Mouse (Mus musculus) embryonic facial prominence, embryonic 13.5 days (tissue): Measurements from ENCODE around the gene Grk1. TPM values are rescaled to one million over a fixed set of nuclear protein-coding genes. Genes with fewer than 3 reads are reported as not detected.

Experiments used
- ATAC-seq: fragments of 200-750 bp; cut with Nextera tagmentation; 2 replicates; pipeline ENCODE4 v1.8.0; 2017; ENCODE audit warnings: low read depth; ENCODE audit not compliant: insufficient number of reproducible peaks, insufficient read depth, low FRiP score, low TSS enrichment
- H3K27ac ChIP-seq: fragments of 300-500 bp; sonication (generic); 2 replicates; pipeline ENCODE4 v1.5.1; 2015; ENCODE audit warnings: moderate library complexity, mild to moderate bottlenecking, inconsistent platforms
- H3K27me3 ChIP-seq: fragments of 300-500 bp; sonication (generic); 2 replicates; pipeline ENCODE4 v1.6.1; 2015; ENCODE audit warnings: mild to moderate bottlenecking, inconsistent platforms
- H3K36me3 ChIP-seq: fragments of 300-500 bp; sonication (generic); 2 replicates; pipeline ENCODE4 v1.6.1; 2015; ENCODE audit warnings: mild to moderate bottlenecking, inconsistent platforms
- H3K4me1 ChIP-seq: fragments of 300-500 bp; sonication (generic); 2 replicates; pipeline ENCODE4 v1.6.1; 2015; ENCODE audit warnings: inconsistent platforms
- H3K4me2 ChIP-seq: fragments of 300-500 bp; sonication (generic); 2 replicates; pipeline ENCODE4 v1.6.1; 2015; ENCODE audit warnings: moderate library complexity, mild to moderate bottlenecking, inconsistent platforms
- H3K4me3 ChIP-seq: fragments of 300-500 bp; sonication (generic); 2 replicates; pipeline ENCODE4 v1.5.1; 2015; ENCODE audit warnings: mild to moderate bottlenecking, inconsistent platforms
- H3K9ac ChIP-seq: fragments of 300-500 bp; sonication (generic); 2 replicates; pipeline ENCODE4 v1.6.1; 2015; ENCODE audit warnings: mild to moderate bottlenecking, inconsistent platforms
- H3K9me3 ChIP-seq: fragments of 300-500 bp; sonication (generic); 2 replicates; pipeline ENCODE4 v1.6.1; 2016; ENCODE audit warnings: inconsistent platforms
- WGBS: fragments of 180-500 bp; shearing (Covaris S2); methylation state at CpG from one replicate; pipeline ENCODE4 v1.1.7; 2015; ENCODE audit warnings: mixed read lengths; 5-methylcytosine and 5-hydroxymethylcytosine counted together
- polyA plus RNA-seq: library from polyadenylated mRNA; unstranded; fragments of >200 nt; fragmentation: Nextera tagmentation; extraction: Ambion mirVana; gene quantifications from 2 replicates; pipeline ENCODE4 v1.2.1, GENCODE M21; 2015

Gene Grk1
- polyA plus RNA-seq, 1 experiment from 2014 or later = 0.03 TPM

GRCm38 (mm10) chr8:13393869-13394268 lies 11.0 kb upstream of the Grk1 start:
- WGBS = 87% methylated on average over 7 of the region's 7 CpGs
- H3K9me3 ChIP-seq = no peaks in the 10 kb centered on the region
- no peak overlapping the region for H3K4me3 ChIP-seq
- H3K4me1 ChIP-seq = no peaks in the 10 kb centered on the region
- no peak for ATAC-seq
- no peaks in the 10 kb centered on the region for H3K36me3 ChIP-seq
- no peak overlapping the region for H3K4me2 ChIP-seq
- no peaks in the 10 kb centered on the region for H3K27me3 ChIP-seq
- no peak overlapping the region for H3K9ac ChIP-seq
- H3K27ac ChIP-seq = no peak overlapping the region

GRCm38 (mm10) chr8:13396725-13397124 lies 8.2 kb upstream of the Grk1 start, which contains the start of gene Atp4b:
TSS of gene Atp4b (minus strand) at chr8:13396825.
- Histone ChIP-seq H3K36me3 (no peaks in the 10 kb centered on the region), H3K9ac (no peak within 1 kb of the TSS), H3K27me3 (no peaks in the 10 kb centered on the region), H3K9me3 (no peaks in the 10 kb centered on the region), H3K4me1 (no peaks in the 10 kb centered on the region), H3K4me2 (no peak within 1 kb of the TSS), H3K4me3 (no peak within 1 kb of the TSS), H3K27ac (no peak within 1 kb of the TSS)
- no peak for ATAC-seq
- 79% methylated on average over 5 of the region's 5 CpGs for WGBS

GRCm38 (mm10) chr8:13403517-13403916 lies 1.4 kb upstream of the Grk1 start:
- 67% methylated on average over 6 of the region's 6 CpGs for WGBS
- H3K9me3 ChIP-seq = no peaks in the 10 kb centered on the region
- no peak overlapping the region for H3K4me2 ChIP-seq
- no peaks in the 10 kb centered on the region for H3K4me1 ChIP-seq
- ATAC-seq = no peak
- no peak overlapping the region for H3K27ac ChIP-seq
- H3K9ac ChIP-seq = no peak overlapping the region
- H3K36me3 ChIP-seq = no peaks in the 10 kb centered on the region
- no peak overlapping the region for H3K4me3 ChIP-seq
- no peaks in the 10 kb centered on the region for H3K27me3 ChIP-seq

- H3K36me3 ChIP-seq = no peaks in the 10 kb centered on the region
- H3K9me3 ChIP-seq = no peaks in the 10 kb centered on the region
- no peak for ATAC-seq
- no peaks in the 10 kb centered on the region for H3K27me3 ChIP-seq
- H3K9ac ChIP-seq = no peak overlapping the region
- no peaks in the 10 kb centered on the region for H3K4me1 ChIP-seq
- 75% methylated on average over 5 of the region's 5 CpGs for WGBS
- H3K4me2 ChIP-seq = no peak overlapping the region
- no peak overlapping the region for H3K4me3 ChIP-seq
- H3K27ac ChIP-seq = no peak overlapping the region
Measured at GRCm38 (mm10) chr8:13406011-13406410, 1.1 kb downstream of the Grk1 start.

- 29% methylated on average over 6 of the region's 6 CpGs for WGBS
- H3K9ac ChIP-seq = no peak overlapping the region
- no peak overlapping the region for H3K4me2 ChIP-seq
- no peak for ATAC-seq
- no peaks in the 10 kb centered on the region for H3K27me3 ChIP-seq
- H3K36me3 ChIP-seq = no peaks in the 10 kb centered on the region
- H3K4me3 ChIP-seq = no peak overlapping the region
- H3K9me3 ChIP-seq = no peaks in the 10 kb centered on the region
- H3K4me1 ChIP-seq = no peaks in the 10 kb centered on the region
- H3K27ac ChIP-seq = no peak overlapping the region
Measured at GRCm38 (mm10) chr8:13411597-13411996, 6.7 kb downstream of the Grk1 start.

GRCm38 (mm10) chr8:13412891-13413558 lies 8.1 kb downstream of the Grk1 start:
- WGBS = 58% methylated on average over 13 of the region's 13 CpGs
- H3K4me2 ChIP-seq = no peak overlapping the region
- no peaks in the 10 kb centered on the region for H3K9me3 ChIP-seq
- no peak for ATAC-seq
- H3K36me3 ChIP-seq = no peaks in the 10 kb centered on the region
- H3K9ac ChIP-seq = no peak overlapping the region
- H3K27me3 ChIP-seq = no peaks in the 10 kb centered on the region
- H3K4me1 ChIP-seq = no peaks in the 10 kb centered on the region
- H3K27ac ChIP-seq = no peak overlapping the region
- no peak overlapping the region for H3K4me3 ChIP-seq

- Histone ChIP-seq H3K9ac (no peak overlapping the region), H3K4me2 (no peak overlapping the region), H3K4me3 (no peak overlapping the region), H3K36me3 (no peaks in the 10 kb centered on the region), H3K4me1 (no peaks in the 10 kb centered on the region), H3K27ac (no peak overlapping the region), H3K27me3 (no peaks in the 10 kb centered on the region), H3K9me3 (no peaks in the 10 kb centered on the region)
- WGBS = 49% methylated on average over 12 of the region's 12 CpGs
- no peak for ATAC-seq
Measured at GRCm38 (mm10) chr8:13413823-13414390, 9.0 kb downstream of the Grk1 start.

- Histone ChIP-seq H3K4me1 (no peaks in the 10 kb centered on the region), H3K27me3 (no peaks in the 10 kb centered on the region), H3K9me3 (no peaks in the 10 kb centered on the region), H3K9ac (no peak overlapping the region), H3K4me3 (no peak overlapping the region), H3K4me2 (no peak overlapping the region), H3K27ac (no peak overlapping the region), H3K36me3 (no peaks in the 10 kb centered on the region)
- 69% methylated on average over 10 of the region's 10 CpGs for WGBS
- ATAC-seq = no peak
Measured at GRCm38 (mm10) chr8:13415879-13416278, 11.0 kb downstream of the Grk1 start.

GRCm38 (mm10) chr8:13419111-13419639 lies 14.3 kb downstream of the Grk1 start:
- Histone ChIP-seq H3K9ac (no peak overlapping the region), H3K4me1 (no peaks in the 10 kb centered on the region), H3K4me2 (no peak overlapping the region), H3K27ac (no peak overlapping the region), H3K4me3 (no peak overlapping the region), H3K27me3 (no peaks in the 10 kb centered on the region), H3K9me3 (no peaks in the 10 kb centered on the region), H3K36me3 (no peaks in the 10 kb centered on the region)
- ATAC-seq = no peak
- WGBS = 71% methylated on average over 2 of the region's 2 CpGs

GRCm38 (mm10) chr8:13420970-13421369 lies 16.1 kb downstream of the Grk1 start:
- Histone ChIP-seq H3K9me3 (no peaks in the 10 kb centered on the region), H3K36me3 (no peaks in the 10 kb centered on the region), H3K9ac (no peak overlapping the region), H3K27ac (no peak overlapping the region), H3K27me3 (no peaks in the 10 kb centered on the region), H3K4me1 (no peaks in the 10 kb centered on the region), H3K4me3 (no peak overlapping the region), H3K4me2 (no peak overlapping the region)
- ATAC-seq = no peak
- WGBS = 84% methylated on average over 6 of the region's 6 CpGs

GRCm38 (mm10) chr8:13427351-13427750 lies 22.5 kb downstream of the Grk1 start:
- H3K4me1 ChIP-seq = no peaks in the 10 kb centered on the region
- no peak overlapping the region for H3K9ac ChIP-seq
- no peak overlapping the region for H3K4me3 ChIP-seq
- H3K27me3 ChIP-seq = no peaks in the 10 kb centered on the region
- 61% methylated on average over 6 of the region's 6 CpGs for WGBS
- H3K9me3 ChIP-seq = no peaks in the 10 kb centered on the region
- no peak overlapping the region for H3K27ac ChIP-seq
- no peak for ATAC-seq
- H3K36me3 ChIP-seq = no peaks in the 10 kb centered on the region
- no peak overlapping the region for H3K4me2 ChIP-seq

- Histone ChIP-seq H3K4me2 (no peak overlapping the region), H3K36me3 (no peaks in the 10 kb centered on the region), H3K27me3 (no peaks in the 10 kb centered on the region), H3K4me1 (no peaks in the 10 kb centered on the region), H3K9me3 (no peaks in the 10 kb centered on the region), H3K4me3 (no peak overlapping the region), H3K27ac (no peak overlapping the region), H3K9ac (no peak overlapping the region)
- WGBS = 80% methylated on average over 9 of the region's 9 CpGs
- no peak for ATAC-seq
Measured at GRCm38 (mm10) chr8:13428156-13428555, 23.3 kb downstream of the Grk1 start.
